Mouse (Mus musculus) hindbrain, embryonic 16.5 days (tissue): Measurements from ENCODE around the gene Vps53. TPM values are rescaled to one million over a fixed set of nuclear protein-coding genes. Genes with fewer than 3 reads are reported as not detected.
A peak's percentile ranks its signal among the peaks of the same experiment; 100 is the strongest.

ENCODE experiments used
- ATAC-seq: fragments of 200-750 bp; cut with Nextera tagmentation; 2 replicates; pipeline ENCODE4 v1.8.0; 2017; ENCODE audit warnings: moderate TSS enrichment, moderate library complexity
- H3K27ac ChIP-seq: fragments of 300-500 bp; sonication (generic); 2 replicates; pipeline ENCODE4 v1.5.1; 2014; ENCODE audit warnings: low read depth, mild to moderate bottlenecking, control low read depth, low read length, moderate library complexity
- H3K27me3 ChIP-seq: fragments of 300-500 bp; sonication (generic); replicated peaks from 2 replicates; pipeline ENCODE4 v1.6.1; 2014; ENCODE audit warnings: low read length; ENCODE audit not compliant: control insufficient read depth, insufficient read depth
- H3K36me3 ChIP-seq: fragments of 300-500 bp; sonication (generic); 2 replicates; pipeline ENCODE4 v1.6.1; 2014; ENCODE audit warnings: mild to moderate bottlenecking, low read length, moderate library complexity, mixed read lengths; ENCODE audit not compliant: control insufficient read depth, insufficient read depth
- H3K4me1 ChIP-seq: fragments of 300-500 bp; sonication (generic); 2 replicates; pipeline ENCODE4 v1.6.1; 2014; ENCODE audit warnings: low read depth, low read length; ENCODE audit not compliant: control insufficient read depth, insufficient read depth
- H3K4me2 ChIP-seq: fragments of 300-500 bp; sonication (generic); 2 replicates; pipeline ENCODE4 v1.6.1; 2014; ENCODE audit warnings: mild to moderate bottlenecking, low read length, control low read depth, moderate library complexity
- H3K4me3 ChIP-seq: fragments of 300-500 bp; sonication (generic); 2 replicates; pipeline ENCODE4 v1.5.1; 2014; ENCODE audit warnings: mild to moderate bottlenecking, low read length, control low read depth, moderate library complexity
- H3K9ac ChIP-seq: fragments of 300-500 bp; sonication (generic); 2 replicates; pipeline ENCODE4 v1.6.1; 2014; ENCODE audit warnings: low read depth, mild to moderate bottlenecking, control low read depth, low read length, moderate library complexity
- H3K9me3 ChIP-seq: fragments of 300-500 bp; sonication (generic); 2 replicates; pipeline ENCODE4 v1.6.1; 2014; ENCODE audit warnings: mild to moderate bottlenecking, low read length, moderate library complexity; ENCODE audit not compliant: control insufficient read depth
- WGBS: fragments of 180-500 bp; shearing (Covaris S2); extraction: QIAGEN DNeasy Blood & Tissue Kit; methylation state at CpG from one replicate; pipeline ENCODE4 v1.1.7; 2014; 5-methylcytosine and 5-hydroxymethylcytosine counted together
- polyA plus RNA-seq: library from polyadenylated mRNA; unstranded; fragments of >200 nt; fragmentation: Nextera tagmentation; extraction: Ambion mirVana; gene quantifications from 2 replicates; pipeline ENCODE4 v1.2.1, GENCODE M21; 2015

Vps53 gene
- polyA plus RNA-seq, 1 experiment from 2014 or later, result 69.3 TPM

DNA sequence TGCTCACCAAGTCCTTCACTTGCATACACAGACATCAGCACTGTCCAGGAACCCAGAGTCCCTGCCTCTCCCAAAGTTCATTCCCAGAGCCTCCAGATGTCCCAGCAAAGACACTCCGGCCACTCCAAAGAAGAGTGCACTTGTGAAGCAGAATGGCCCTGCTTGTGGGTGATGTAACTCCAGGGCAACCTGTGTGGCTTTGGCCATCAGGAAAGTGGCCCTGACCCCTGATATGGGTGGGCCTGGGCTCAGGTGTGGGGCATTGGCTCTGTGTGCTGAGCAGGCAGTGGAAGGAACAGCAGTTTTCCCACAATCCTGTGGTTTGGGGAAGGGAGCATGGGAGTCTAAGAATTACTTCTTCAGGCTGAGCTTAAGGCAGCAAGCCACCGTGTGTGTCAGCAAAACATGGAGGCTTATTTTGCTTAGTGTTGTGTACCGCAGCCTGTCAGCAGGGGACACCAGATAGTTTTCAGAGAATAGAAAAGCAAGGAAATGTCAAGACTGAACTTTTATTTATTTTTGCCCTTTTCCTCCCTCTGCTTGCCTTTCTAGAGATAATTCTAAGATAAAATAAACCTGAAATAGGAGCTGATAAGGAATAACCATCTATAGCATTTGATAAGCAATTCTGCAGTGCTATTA is 178.1 kb downstream of the Vps53 start:
- no peaks in the 10 kb centered on the region for H3K36me3 ChIP-seq
- H3K4me2 ChIP-seq, result no peak overlapping the region
- ATAC-seq, result no peak
- no peak overlapping the region for H3K4me3 ChIP-seq
- 64% methylated on average over 3 of the region's 3 CpGs for WGBS
- H3K27me3 ChIP-seq, result no peaks in the 10 kb centered on the region
- no peaks in the 10 kb centered on the region for H3K4me1 ChIP-seq
- H3K27ac ChIP-seq, result no peak overlapping the region
- no peaks in the 10 kb centered on the region for H3K9me3 ChIP-seq
- no peak overlapping the region for H3K9ac ChIP-seq

DNA sequence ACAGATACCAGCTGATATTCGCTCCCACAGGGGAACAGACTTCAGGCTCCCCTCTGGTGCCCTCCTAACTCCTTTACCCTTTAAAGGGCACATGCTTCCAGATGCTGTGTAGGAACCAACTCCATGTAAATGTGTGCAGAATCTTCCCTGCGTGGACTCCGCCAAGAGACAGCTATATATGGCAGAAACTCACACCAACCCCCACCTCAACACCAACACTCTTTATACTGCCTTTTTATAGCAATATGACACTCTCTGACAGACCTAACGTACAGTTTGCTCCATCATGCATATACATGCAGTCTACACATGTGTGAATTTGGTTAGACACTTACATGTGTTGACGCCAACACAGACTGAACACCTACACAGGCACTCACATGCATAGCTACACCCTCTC is 178.7 kb downstream of the Vps53 start:
- Histone ChIP-seq H3K4me3 (no peak overlapping the region), H3K27ac (no peak overlapping the region), H3K36me3 (no peaks in the 10 kb centered on the region), H3K9me3 (no peaks in the 10 kb centered on the region), H3K4me1 (no peaks in the 10 kb centered on the region), H3K4me2 (no peak overlapping the region), H3K9ac (no peak overlapping the region), H3K27me3 (no peaks in the 10 kb centered on the region)
- 87% methylated on average over 5 of the region's 5 CpGs for WGBS
- ATAC-seq, result no peak

DNA sequence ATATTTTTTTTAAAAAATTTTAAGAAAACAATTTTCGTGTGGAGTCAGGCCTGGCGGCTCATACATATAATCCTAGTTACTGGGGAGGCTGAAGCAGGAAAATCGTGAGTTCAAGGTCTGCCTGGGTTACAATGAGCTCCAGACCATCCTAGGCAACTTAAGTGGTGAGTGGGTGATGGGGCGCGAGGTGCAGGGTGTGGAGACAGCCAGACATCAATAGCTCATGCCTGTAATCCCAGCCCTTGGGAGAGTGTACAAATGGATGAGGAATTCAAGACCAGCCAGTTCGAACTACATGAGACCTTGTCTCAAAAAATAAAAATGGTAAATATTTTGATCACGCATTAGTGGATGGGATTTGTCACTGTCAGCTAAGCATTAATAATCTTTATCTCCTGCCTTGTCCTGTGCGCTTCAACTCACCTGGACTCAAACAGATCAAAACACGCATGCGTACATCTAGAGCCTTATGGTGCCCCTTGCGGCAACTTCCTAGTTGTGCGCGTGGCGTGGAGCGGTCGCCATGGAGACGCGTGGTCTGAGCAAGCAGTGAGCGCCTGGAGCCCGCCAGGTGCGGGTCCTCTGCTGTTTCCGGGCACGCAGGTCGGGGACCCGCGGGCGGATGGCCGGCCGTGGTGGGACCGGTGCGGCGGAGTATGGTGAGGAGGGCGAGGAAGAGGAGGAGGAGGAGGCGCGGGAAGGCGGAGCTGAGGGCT is 179.8 kb downstream of the Vps53 start, which contains the start of gene 1700016K19Rik:
Gene 1700016K19Rik, plus strand, starts transcription at position 473 of the 716 bp plus-strand sequence.
- peak within 1 kb of the TSS; percentile 70 for H3K9ac ChIP-seq
- no peak within 1 kb of the TSS for H3K27ac ChIP-seq
- peak within 1 kb of the TSS; percentile 87 for H3K4me2 ChIP-seq
- no peaks in the 10 kb centered on the region for H3K36me3 ChIP-seq
- H3K4me3 ChIP-seq, result peak within 1 kb of the TSS; percentile 64
- no peaks in the 10 kb centered on the region for H3K27me3 ChIP-seq
- WGBS, result 13% methylated on average over 36 of the region's 36 CpGs
- H3K4me1 ChIP-seq, result no peaks in the 10 kb centered on the region
- ATAC-seq, result peak; percentile 95
- no peaks in the 10 kb centered on the region for H3K9me3 ChIP-seq

Other genes starting within 250 kb of the Vps53 start
- 3.1 and 3.4 TPM in 2 replicates for gene Rph3al, start 241.2 kb downstream of the Vps53 start, polyA plus RNA-seq
- 5.0 and 5.2 TPM in 2 replicates for gene 1700016K19Rik, start 179.7 kb downstream of the Vps53 start, polyA plus RNA-seq
- gene Rflnb, start 151.9 kb downstream of the Vps53 start, polyA plus RNA-seq, result 12.8 and 13.7 TPM in 2 replicates
- 24.8 and 30.7 TPM in 2 replicates for gene Fam57a, start within 50 bp of the Vps53 start, polyA plus RNA-seq
- gene Dbil5, start 38.0 kb upstream of the Vps53 start, polyA plus RNA-seq, result 0.69 and 0.78 TPM in 2 replicates
- 12.0 and 15.1 TPM in 2 replicates for gene Gemin4, start 38.0 kb upstream of the Vps53 start, polyA plus RNA-seq
- gene Mrm3, start 64.1 kb upstream of the Vps53 start, polyA plus RNA-seq, result 25.7 and 26.1 TPM in 2 replicates
- gene Glod4, start 64.1 kb upstream of the Vps53 start, polyA plus RNA-seq, result 118 and 125 TPM in 2 replicates
- gene Nxn, start 219.5 kb upstream of the Vps53 start, polyA plus RNA-seq, result 22.2 and 28.8 TPM in 2 replicates
- 99.8 and 107 TPM in 2 replicates for gene Timm22, start 227.3 kb upstream of the Vps53 start, polyA plus RNA-seq